Mouse (Mus musculus) CH12.LX (cell line): ENCODE data around the gene Ttll10.

Experiments
- CHD1 ChIP-seq: IDR thresholded peaks from 2 replicates; pipeline ENCODE4 v1.6.1; 2012; ENCODE audit warnings: low read depth, low read length, improper control_type of control experiment, inconsistent platforms
- CTCF ChIP-seq, 2 experiments: IDR thresholded peaks in 1 of 2; conservative IDR thresholded peaks in 1 of 2; 2 replicates each; pipeline ENCODE4 v1.5.1; 2011 to 2012; ENCODE audit warnings: low read depth in 2 of 2, low read length in 2 of 2, improper control_type of control experiment in 1 of 2, inconsistent platforms in 1 of 2, mild to moderate bottlenecking in 1 of 2, moderate library complexity in 1 of 2
- E2F4 ChIP-seq: IDR thresholded peaks from 2 replicates; pipeline ENCODE4 v1.6.1; 2011; ENCODE audit warnings: low read depth, low read length, improper control_type of control experiment; ENCODE audit not compliant: insufficient replicate concordance
- EP300 ChIP-seq: IDR thresholded peaks from 2 replicates; pipeline ENCODE4 v1.6.1; 2011; ENCODE audit warnings: low read length, improper control_type of control experiment
- RCOR1 ChIP-seq: conservative IDR thresholded peaks from 2 replicates; pipeline ENCODE4 v1.6.1; 2012; ENCODE audit warnings: low read depth, mild to moderate bottlenecking, inconsistent platforms, low read length, improper control_type of control experiment
- SIN3A ChIP-seq: IDR thresholded peaks from 2 replicates; pipeline ENCODE4 v1.6.1; 2012; ENCODE audit warnings: low read length, improper control_type of control experiment, inconsistent platforms
- ZNF384 ChIP-seq: IDR thresholded peaks from 2 replicates; pipeline ENCODE4 v1.6.1; 2012; ENCODE audit warnings: low read depth, low read length, improper control_type of control experiment, inconsistent platforms

DNA sequence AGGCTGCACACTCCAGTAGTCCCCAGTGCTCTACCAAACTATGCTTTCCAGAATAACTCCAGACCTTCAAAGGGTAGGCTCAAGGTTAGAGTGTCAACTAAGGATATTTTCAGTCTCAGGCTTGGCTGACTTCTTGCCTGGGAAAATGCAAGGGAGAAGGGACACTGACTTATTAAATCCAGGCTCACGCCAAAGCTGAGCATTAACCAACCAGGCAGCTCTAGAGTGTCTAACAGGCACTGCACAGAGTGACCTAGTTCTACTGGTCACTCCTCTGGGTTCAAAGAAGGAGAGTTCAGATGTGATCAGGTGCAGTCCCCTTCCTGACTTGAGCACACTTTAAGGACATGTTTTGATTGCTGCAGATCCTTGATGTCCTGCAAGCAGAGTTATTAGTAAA lies 33.6 kb upstream of the Ttll10 start:
- TF ChIP-seq EP300 (no peak), SIN3A (no peak), CTCF (conservative IDR thresholded peaks at IDR 0.05 in 1 of 2, IDR thresholded peaks at IDR 0.05 in 1 of 2; ENCODE audit: low read depth in 2 of 2, low read length in 2 of 2) (no peak), E2F4 (no peak), ZNF384 (no peak), CHD1 (no peak), RCOR1 (no peak)
